Mouse (Mus musculus) urinary bladder, postnatal 4 days (tissue): ENCODE measurements around the gene Olfr520.
"Not testable (repeated sequence)": the region's sequence is repeated elsewhere in the genome, so short reads cannot be mapped to it uniquely, and the experiment has no call there.

ENCODE experiments used
- DNase-seq, 2 experiments: peaks; one replicate each; pipeline ENCODE4 v3.0.0; 2021 to 2022; ENCODE audit warnings: low spot score in 2 of 2

The Olfr520 gene

GRCm38 (mm10) chr7:99711166-99711565 lies 18.9 kb upstream of the Olfr520 start, which contains the start of gene Slco2b1:
Gene Slco2b1 (minus strand): TSS chr7:99711340.
- no peak for DNase-seq

GRCm38 (mm10) chr7:99712431-99712830 lies 17.6 kb upstream of the Olfr520 start:
- no peak for DNase-seq

GRCm38 (mm10) chr7:99716536-99716935 lies 13.5 kb upstream of the Olfr520 start:
- DNase-seq = no peak

DNA sequence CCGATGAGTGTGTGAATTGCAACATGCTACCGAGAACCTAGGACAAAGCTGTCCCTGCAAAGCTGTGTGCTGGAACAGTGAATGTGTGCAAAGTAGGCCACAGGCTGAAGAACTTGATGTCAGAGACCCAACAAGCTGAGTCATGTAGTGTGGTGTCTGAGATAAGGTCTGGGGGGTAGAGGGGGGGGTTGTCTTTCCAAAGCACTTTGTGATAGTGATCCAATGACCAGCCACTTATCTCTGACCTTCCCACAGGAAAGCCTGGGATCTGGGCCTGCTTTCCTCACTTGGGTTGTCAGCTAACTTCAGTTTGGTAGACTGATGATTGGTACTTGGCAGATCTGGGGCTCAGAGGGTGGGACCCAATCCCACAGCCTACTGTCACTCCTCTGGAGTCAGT lies 4.5 kb downstream of the Olfr520 start:
- DNase-seq = peak in 1 of 2 experiments; percentile 45

- not testable (repeated sequence) for DNase-seq
These were observed 5.4 kb downstream of the Olfr520 start for GRCm38 (mm10) chr7:99735491-99735890.

- no peak for DNase-seq
These were observed 9.2 kb downstream of the Olfr520 start for GRCm38 (mm10) chr7:99739276-99739675.

- no peak for DNase-seq
These were observed 33.1 kb downstream of the Olfr520 start, which contains the start of gene Olfr521 for GRCm38 (mm10) chr7:99763207-99763606. Gene Olfr521 (plus strand): TSS chr7:99763507.

GRCm38 (mm10) chr7:99781385-99781784 lies 51.3 kb downstream of the Olfr520 start:
- DNase-seq = no peak

DNA sequence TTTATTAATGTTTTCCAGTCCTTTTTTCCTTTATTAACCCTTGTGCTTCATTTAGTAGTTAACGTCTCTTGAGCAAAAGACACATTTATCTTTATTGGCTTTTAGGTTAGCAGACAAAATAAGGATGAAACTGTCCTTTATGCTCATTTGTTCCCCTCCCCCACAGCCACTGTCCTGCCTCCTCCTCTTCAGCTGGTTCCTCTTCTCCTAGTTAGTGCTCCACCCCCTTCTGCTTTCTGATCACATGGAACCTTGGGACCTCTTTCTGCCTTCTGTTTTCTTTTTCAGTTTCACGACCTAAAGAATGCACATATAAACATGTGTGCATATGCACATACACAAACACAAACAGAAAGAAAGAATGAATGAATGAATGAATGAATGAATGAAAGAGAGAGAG lies 51.8 kb downstream of the Olfr520 start:
- no peak for DNase-seq

- DNase-seq = no peak
These were observed 53.3 kb downstream of the Olfr520 start for GRCm38 (mm10) chr7:99783421-99783820.

GRCm38 (mm10) chr7:99785553-99785952 lies 55.5 kb downstream of the Olfr520 start:
- no peak for DNase-seq
